Mouse (Mus musculus) forebrain, embryonic 11.5 days (tissue): ENCODE data around the gene Wwc2. TPM values are rescaled to one million over a fixed set of nuclear protein-coding genes. Genes with fewer than 3 reads are reported as not detected.

Experiments
- ATAC-seq: fragments of 200-750 bp; cut with Nextera tagmentation; replicated peaks from 2 replicates; pipeline ENCODE4 v1.8.0; 2017; ENCODE audit warnings: moderate TSS enrichment; ENCODE audit not compliant: low FRiP score
- DNase-seq: peaks from one replicate; pipeline ENCODE4 v3.0.0-alpha.2; 2017; ENCODE audit warnings: low spot score
- H3K27ac ChIP-seq: fragments of 300-500 bp; sonication (generic); 2 replicates; pipeline ENCODE4 v1.5.1; 2014; ENCODE audit warnings: low read depth, low read length
- H3K27me3 ChIP-seq: fragments of 300-500 bp; sonication (generic); 2 replicates; pipeline ENCODE4 v1.6.1; 2014; ENCODE audit warnings: mild to moderate bottlenecking, low read length, mixed read lengths; ENCODE audit not compliant: control insufficient read depth, insufficient read depth
- H3K36me3 ChIP-seq: fragments of 300-500 bp; sonication (generic); 2 replicates; pipeline ENCODE4 v1.6.1; 2014; ENCODE audit warnings: mild to moderate bottlenecking, low read length, moderate library complexity, mixed read lengths; ENCODE audit not compliant: control insufficient read depth, insufficient read depth
- H3K4me1 ChIP-seq: fragments of 300-500 bp; sonication (generic); replicated peaks from 2 replicates; pipeline ENCODE4 v1.6.1; 2014; ENCODE audit warnings: low read length, mixed read lengths; ENCODE audit not compliant: control insufficient read depth, insufficient read depth
- H3K4me2 ChIP-seq: fragments of 300-500 bp; sonication (generic); 2 replicates; pipeline ENCODE4 v1.6.1; 2014; ENCODE audit warnings: low read depth, mild to moderate bottlenecking, low read length, moderate library complexity, mixed read lengths; ENCODE audit not compliant: severe bottlenecking
- H3K4me3 ChIP-seq: fragments of 300-500 bp; sonication (generic); 2 replicates; pipeline ENCODE4 v1.5.1; 2014; ENCODE audit warnings: low read depth, low read length
- H3K9ac ChIP-seq: fragments of 300-500 bp; sonication (generic); 2 replicates; pipeline ENCODE4 v1.6.1; 2014; ENCODE audit warnings: low read length
- H3K9me3 ChIP-seq: fragments of 300-500 bp; sonication (generic); 2 replicates; pipeline ENCODE4 v1.6.1; 2016; ENCODE audit warnings: low read length, mixed read lengths; ENCODE audit not compliant: control insufficient read depth
- WGBS: fragments of 180-500 bp; shearing (Covaris S2); extraction: QIAGEN DNeasy Blood & Tissue Kit; methylation state at CpG from one replicate; pipeline ENCODE4 v1.1.7; 2014; 5-methylcytosine and 5-hydroxymethylcytosine counted together
- polyA plus RNA-seq: library from polyadenylated mRNA; unstranded; fragments of >200 nt; fragmentation: Nextera tagmentation; extraction: Ambion mirVana; gene quantifications from 2 replicates; pipeline ENCODE4 v1.2.1, GENCODE M21; 2014

Wwc2 gene
- polyA plus RNA-seq, 1 experiment from 2014 or later: 9.4 TPM

GRCm38 (mm10) chr8:47902704-47903103 lies 88.0 kb downstream of the Wwc2 start:
- ATAC-seq (no peak), DNase-seq (no peak)
- H3K9ac ChIP-seq: no peak overlapping the region
- no peaks in the 10 kb centered on the region for H3K4me1 ChIP-seq
- 92% methylated on average over 3 of the region's 3 CpGs for WGBS
- no peaks in the 10 kb centered on the region for H3K27me3 ChIP-seq
- H3K4me3 ChIP-seq: no peak overlapping the region
- no peaks in the 10 kb centered on the region for H3K9me3 ChIP-seq
- no peak overlapping the region for H3K27ac ChIP-seq
- H3K4me2 ChIP-seq: no peak overlapping the region
- no peaks in the 10 kb centered on the region for H3K36me3 ChIP-seq

GRCm38 (mm10) chr8:47900361-47900760 lies 90.4 kb downstream of the Wwc2 start:
- Histone ChIP-seq H3K9ac (no peak overlapping the region), H3K4me3 (no peak overlapping the region), H3K36me3 (no peaks in the 10 kb centered on the region), H3K9me3 (no peaks in the 10 kb centered on the region), H3K27ac (no peak overlapping the region), H3K27me3 (no peaks in the 10 kb centered on the region), H3K4me2 (no peak overlapping the region), H3K4me1 (no peaks in the 10 kb centered on the region)
- 95% methylated on average over 9 of the region's 9 CpGs for WGBS
- no peak for DNase-seq
- ATAC-seq: no peak

- Histone ChIP-seq H3K4me1 (no peaks in the 10 kb centered on the region), H3K9ac (no peak overlapping the region), H3K4me2 (no peak overlapping the region), H3K27ac (no peak overlapping the region), H3K36me3 (no peaks in the 10 kb centered on the region), H3K4me3 (no peak overlapping the region), H3K9me3 (no peaks in the 10 kb centered on the region), H3K27me3 (no peaks in the 10 kb centered on the region)
- ATAC-seq (no peak), DNase-seq (no peak)
- WGBS: 89% methylated on average over 3 of the region's 3 CpGs
These were observed 90.8 kb downstream of the Wwc2 start for GRCm38 (mm10) chr8:47899891-47900290.

GRCm38 (mm10) chr8:47892419-47892818 lies 98.3 kb downstream of the Wwc2 start:
- H3K4me3 ChIP-seq: no peak overlapping the region
- ATAC-seq (no peak), DNase-seq (no peak)
- H3K36me3 ChIP-seq: no peaks in the 10 kb centered on the region
- H3K4me2 ChIP-seq: no peak overlapping the region
- H3K4me1 ChIP-seq: no peaks in the 10 kb centered on the region
- no peak overlapping the region for H3K9ac ChIP-seq
- 95% methylated on average over 3 of the region's 3 CpGs for WGBS
- no peaks in the 10 kb centered on the region for H3K27me3 ChIP-seq
- no peak overlapping the region for H3K27ac ChIP-seq
- H3K9me3 ChIP-seq: no peaks in the 10 kb centered on the region

GRCm38 (mm10) chr8:47891641-47892040 lies 99.1 kb downstream of the Wwc2 start:
- Histone ChIP-seq H3K9me3 (no peaks in the 10 kb centered on the region), H3K27ac (no peak overlapping the region), H3K27me3 (no peaks in the 10 kb centered on the region), H3K9ac (no peak overlapping the region), H3K4me1 (no peaks in the 10 kb centered on the region), H3K4me2 (no peak overlapping the region), H3K36me3 (no peaks in the 10 kb centered on the region), H3K4me3 (no peak overlapping the region)
- ATAC-seq (no peak), DNase-seq (no peak)
- WGBS: 65% methylated on average over 13 of the region's 13 CpGs

- 85% methylated on average over 13 of the region's 13 CpGs for WGBS
- ATAC-seq: no peak
These were observed 99.9 kb downstream of the Wwc2 start for GRCm38 (mm10) chr8:47890814-47891210.

GRCm38 (mm10) chr8:47889936-47890813 lies 100.5 kb downstream of the Wwc2 start:
- DNase-seq: no peak
- WGBS: 70% methylated on average over 23 of the region's 23 CpGs
- no peak for ATAC-seq

More at GRCm38 (mm10) chr8:47890814-47891210, 99.9 kb downstream of the Wwc2 start:
- Histone ChIP-seq H3K4me2 (no peak overlapping the region), H3K36me3 (no peaks in the 10 kb centered on the region), H3K27me3 (no peaks in the 10 kb centered on the region), H3K27ac (no peak overlapping the region), H3K4me3 (no peak overlapping the region), H3K4me1 (no peaks in the 10 kb centered on the region), H3K9ac (no peak overlapping the region), H3K9me3 (no peaks in the 10 kb centered on the region)
- DNase-seq: no peak

GRCm38 (mm10) chr8:47888841-47889570 lies 101.7 kb downstream of the Wwc2 start:
- no peak overlapping the region for H3K9ac ChIP-seq
- H3K4me1 ChIP-seq: no peaks in the 10 kb centered on the region
- no peak overlapping the region for H3K27ac ChIP-seq
- H3K4me3 ChIP-seq: no peak overlapping the region
- H3K27me3 ChIP-seq: no peaks in the 10 kb centered on the region
- DNase-seq: no peak
- 73% methylated on average over 11 of the region's 11 CpGs for WGBS
- no peaks in the 10 kb centered on the region for H3K9me3 ChIP-seq
- no peak for ATAC-seq
- no peak overlapping the region for H3K4me2 ChIP-seq
- H3K36me3 ChIP-seq: no peaks in the 10 kb centered on the region

More at GRCm38 (mm10) chr8:47889936-47890813, 100.5 kb downstream of the Wwc2 start:
- Histone ChIP-seq H3K9me3 (no peaks in the 10 kb centered on the region), H3K4me3 (no peak overlapping the region), H3K27me3 (no peaks in the 10 kb centered on the region), H3K27ac (no peak overlapping the region), H3K4me1 (no peaks in the 10 kb centered on the region), H3K36me3 (no peaks in the 10 kb centered on the region), H3K9ac (no peak overlapping the region), H3K4me2 (no peak overlapping the region)
